Mouse (Mus musculus) erythroblast, adult 5-6 weeks (primary cell): ENCODE data around the gene Sult4a1. TPM values are rescaled to one million over a fixed set of nuclear protein-coding genes. Genes with fewer than 3 reads are reported as not detected.

Experiments used
- ATAC-seq: replicated peaks from 2 replicates; pipeline ENCODE4 v1.8.0; 2016; ENCODE audit warnings: moderate number of reproducible peaks, mild to moderate bottlenecking, moderate TSS enrichment, inconsistent platforms; ENCODE audit not compliant: poor library complexity, low FRiP score, severe bottlenecking
- total RNA-seq, 2 experiments: library from RNA; stranded (forward) in 1 of 2; stranded (reverse) in 1 of 2; fragments of 150-400 nt in 1 of 2; fragments of 200-764, 138-1000 nt in 1 of 2; gene quantifications; 2 replicates each; pipeline versions ENCODE4 v1.2.3 to v1.2.4; 2015 to 2017; ENCODE audit warnings: low replicate concordance in 2 of 2

The Sult4a1 gene
- total RNA-seq (2015; ENCODE audit: low replicate concordance) (not detected in 2 replicates), total RNA-seq (2017; ENCODE audit: low replicate concordance) (not detected in 2 replicates)

DNA sequence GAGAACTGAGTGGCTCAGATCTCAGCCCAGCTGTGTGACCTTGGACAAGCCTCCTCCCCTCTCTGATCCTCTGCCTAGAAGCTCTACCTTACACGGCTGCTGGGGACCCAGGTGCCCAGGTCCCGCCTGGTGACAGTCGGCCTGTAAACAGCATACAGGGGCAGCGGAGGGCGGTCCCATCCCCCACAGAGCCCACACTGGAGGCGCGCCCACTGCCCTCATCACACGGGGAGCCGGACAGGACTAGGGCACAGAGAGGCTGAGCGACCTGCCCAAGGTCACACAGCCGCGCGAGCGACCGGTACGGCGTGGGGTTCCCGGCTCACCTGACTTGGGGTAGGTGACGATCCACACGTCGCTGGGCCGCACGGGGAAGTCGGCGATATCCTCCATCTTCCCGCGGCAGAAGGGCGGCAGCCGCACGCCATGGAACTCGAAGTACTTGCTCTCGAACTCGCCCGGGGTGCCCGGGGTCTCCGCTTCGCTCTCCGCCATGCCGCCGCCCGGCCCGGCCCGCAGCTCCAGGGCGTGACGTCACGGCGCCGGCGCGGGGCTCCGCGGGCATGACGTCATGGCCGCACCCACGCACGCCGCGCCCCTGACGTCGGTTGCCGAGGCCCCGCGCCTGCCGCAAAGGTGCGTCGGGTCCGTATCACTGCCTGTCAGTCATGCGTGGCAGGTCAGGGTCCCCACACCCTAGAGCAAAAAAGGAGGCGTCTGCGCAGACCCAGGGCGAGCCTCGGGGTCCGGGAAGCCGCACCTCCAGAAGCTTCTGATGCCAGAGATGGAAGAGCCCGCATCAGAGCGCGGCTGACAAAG is at the start of gene Sult4a1:
Gene Sult4a1 (minus strand): TSS at position 650 of the 819 bp plus-strand sequence.
- ATAC-seq: no peak

DNA sequence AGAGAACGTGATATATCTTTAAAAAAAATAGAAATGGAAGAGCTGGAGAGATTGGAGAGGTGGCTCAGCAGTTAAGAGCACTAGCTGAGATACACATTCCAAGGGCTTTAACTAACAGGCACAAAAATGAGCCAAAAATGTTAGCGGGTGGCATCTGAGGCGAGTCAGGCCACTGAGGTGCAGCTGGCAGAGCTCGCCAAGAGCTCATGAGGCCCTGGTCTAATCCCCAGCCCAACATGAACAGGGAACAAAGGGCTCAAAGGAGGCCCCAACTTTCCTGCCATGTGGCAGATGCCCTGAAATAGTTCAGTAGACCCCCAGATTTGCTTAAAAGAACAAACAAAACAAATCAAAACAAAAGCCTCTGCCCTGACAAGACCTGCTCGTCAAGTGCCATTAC is 35.4 kb upstream of the Sult4a1 start:
- no peak for ATAC-seq

DNA sequence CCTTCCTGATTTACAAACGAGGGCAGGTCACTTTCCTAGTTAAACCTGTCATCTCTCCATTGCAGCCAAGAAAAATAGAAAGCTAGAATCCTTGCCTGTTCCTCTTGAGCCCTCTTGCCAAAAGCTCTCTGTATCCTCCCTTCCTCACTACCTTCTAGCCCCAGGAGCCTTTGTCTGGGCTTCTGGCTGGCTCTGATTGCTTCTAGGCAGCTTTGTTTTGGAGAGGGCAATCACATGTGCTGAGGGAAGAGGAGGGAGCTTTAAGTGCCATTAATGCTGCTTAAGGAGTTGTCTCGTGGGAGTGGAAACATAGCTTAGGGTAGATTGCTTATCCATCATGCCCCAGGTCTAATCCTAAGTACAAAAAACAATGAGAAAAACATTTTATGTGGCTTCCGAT is 34.6 kb upstream of the Sult4a1 start:
- no peak for ATAC-seq

DNA sequence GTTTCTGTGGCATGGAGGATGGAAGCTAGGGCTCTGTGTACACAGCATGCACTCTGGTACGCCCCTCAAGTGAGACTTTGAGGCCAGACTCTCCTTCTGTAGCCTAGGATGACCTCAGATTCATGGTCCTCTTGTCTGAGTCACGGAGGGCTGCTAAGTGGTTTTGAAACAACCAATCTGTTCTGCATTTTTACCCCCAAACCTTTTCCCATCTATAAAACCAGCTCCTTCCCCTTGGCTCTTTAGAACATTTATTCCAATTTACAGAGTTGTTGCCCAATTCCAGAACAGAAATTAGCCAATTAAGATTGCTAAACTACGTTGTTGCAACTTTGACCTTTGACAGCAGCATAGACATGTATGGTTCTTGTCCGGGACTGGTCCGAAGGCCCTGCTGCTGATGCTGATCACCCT is 34.0 kb upstream of the Sult4a1 start:
- ATAC-seq: no peak

DNA sequence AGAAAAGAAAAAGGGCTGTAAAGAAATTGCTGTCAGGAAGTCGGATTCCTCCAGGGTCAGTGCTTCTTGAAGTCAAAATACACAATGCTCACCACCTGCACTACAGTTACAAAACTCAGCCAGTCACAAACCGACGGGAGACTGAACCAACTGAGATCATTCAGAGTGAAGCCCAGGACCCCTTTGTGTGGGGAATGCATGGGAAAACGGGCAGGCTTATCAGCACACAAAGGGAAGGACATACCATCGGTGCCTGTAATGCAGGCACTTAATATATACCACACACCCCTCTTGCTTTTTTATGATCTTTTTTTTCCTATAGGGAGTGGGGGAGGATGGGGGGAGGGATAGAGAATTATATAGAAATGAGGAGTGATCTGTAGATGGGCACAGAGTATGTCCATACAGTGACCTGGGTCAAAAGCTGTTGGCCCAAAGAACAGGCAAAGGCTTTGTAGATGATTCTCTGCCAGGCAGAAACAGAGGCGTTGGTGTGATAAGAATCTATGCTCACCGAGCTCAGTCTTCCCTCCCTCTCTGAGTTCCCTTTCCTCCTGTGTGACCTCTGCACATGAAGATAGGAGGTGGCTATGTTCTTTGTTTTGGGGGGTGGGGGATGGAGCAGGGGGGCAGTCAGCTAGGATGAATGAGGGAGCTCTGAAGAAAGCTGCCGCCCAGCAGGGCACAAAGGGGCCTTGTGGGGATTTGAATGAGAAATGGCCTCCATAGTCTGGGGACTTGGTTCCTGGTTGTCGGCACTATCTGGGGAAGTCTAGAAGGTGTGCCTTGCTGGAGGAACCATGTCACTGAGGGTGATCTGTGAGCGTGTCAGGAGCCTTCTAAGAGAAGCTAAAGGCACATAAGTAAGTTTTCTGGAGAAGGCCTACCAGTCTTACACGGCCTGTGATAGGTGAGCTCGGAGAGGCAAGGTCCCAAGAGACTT is 31.2 kb upstream of the Sult4a1 start:
- ATAC-seq: no peak

DNA sequence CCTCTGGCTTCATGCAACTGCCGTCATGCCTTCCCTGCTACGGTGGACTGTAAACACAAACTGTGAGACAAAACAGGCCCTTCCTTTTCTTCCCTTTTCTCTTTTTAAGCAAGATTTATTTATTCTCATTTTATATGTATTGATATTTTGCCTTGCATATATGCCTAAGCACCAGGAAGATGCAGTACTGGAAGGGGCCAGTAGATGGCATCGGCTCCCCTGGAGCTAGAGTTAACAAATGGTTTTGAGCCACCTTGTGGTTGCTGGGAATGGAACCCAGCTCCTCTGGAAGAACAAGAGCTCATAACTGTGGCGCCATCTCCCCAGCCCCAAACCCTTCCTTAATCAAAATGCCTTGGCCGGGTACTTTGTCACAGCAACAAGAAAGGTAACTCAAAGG is 29.9 kb upstream of the Sult4a1 start:
- ATAC-seq: 0 out of 2 replicates have a peak, but pooled peaks have one; percentile 65

DNA sequence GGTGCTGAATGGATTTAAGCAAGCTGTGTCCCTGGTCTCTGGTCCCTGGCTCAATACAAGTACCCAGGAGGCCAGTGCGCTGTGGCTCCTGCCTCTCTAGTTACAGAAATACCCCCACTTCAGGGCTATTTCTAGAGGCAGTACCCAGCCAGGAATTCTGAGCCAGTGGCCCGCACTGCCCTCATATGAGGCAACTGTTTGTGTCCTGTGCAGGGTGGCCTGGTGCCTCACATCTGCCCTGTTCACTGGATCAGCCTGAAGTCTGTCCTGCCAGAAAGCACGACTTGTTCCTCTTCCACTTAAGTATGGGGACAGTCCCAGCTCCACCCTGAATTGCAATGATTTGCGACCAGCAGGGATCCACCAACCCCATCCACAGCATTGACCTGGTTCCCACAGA is 27.9 kb upstream of the Sult4a1 start:
- ATAC-seq: no peak

DNA sequence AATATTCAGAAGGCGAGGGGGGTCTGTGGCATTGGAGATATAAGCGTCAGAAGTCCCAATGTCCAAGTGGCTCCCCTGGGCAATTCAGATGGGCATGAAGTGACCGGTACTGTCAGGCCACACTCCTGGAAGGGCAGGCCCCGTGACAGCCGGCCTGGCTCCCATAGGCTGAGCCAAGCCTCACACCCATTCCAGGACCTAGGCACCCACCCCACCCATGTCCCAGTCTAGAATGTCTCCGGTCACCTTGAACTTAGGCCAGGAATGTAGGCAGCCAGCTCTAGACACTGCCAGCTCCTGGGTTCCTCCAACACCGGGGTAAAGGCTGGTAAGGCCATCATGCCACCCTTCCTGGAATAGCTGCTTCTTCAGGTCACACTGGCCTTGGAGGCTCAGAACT is 26.4 kb upstream of the Sult4a1 start:
- no peak for ATAC-seq

DNA sequence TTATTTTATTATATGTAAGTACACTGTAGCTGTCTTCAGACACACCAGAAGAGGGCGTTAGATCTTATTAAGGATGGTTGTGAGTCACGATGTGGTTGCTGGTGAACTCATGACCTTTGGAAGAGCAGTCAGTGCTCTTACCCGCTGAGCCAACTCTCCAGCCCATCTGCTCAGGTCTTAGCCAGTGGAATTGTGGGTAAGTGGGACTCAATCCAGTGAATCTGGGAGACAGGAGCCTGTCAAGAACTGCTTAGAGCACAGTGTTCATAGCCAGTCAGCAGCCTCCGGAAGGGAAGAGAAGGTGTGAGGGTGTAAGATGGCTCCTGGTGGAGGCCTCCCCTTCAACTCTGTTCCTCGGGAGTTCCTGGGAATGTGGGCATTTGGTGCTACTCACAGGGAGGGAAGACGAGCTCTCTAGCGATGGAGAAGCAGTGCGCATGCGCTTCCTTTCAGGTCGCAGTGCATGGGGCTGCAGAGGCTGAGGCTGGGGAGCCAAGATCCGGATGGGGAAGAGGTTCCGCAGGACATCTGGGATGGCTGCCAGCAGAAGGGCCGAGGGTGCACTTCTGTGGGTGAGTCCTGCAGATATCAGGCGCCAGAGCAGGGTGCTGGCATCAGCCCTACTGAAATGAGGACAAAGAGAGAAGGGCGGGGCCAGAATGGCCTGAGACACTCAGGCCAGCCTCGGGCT is 25.7 kb upstream of the Sult4a1 start:
- ATAC-seq: no peak

DNA sequence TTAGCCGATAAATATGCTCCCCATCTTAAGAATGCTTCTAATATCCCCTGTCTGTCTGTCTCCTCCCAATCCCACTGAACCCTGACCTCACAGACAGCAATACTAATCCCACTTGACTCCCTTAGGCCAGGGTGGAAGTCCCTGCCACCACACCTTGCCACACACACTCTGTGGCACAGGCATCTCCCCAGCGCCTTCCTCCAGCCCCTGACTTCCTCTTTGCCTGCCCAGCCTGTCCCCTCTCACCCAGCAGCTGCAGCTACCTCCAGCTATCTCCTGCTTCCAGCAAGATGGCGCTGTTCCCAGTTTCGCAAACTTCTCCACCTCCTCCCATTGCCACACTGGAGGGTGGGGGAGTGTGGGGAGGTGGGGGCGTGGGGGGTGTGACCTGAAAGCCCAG is 21.3 kb upstream of the Sult4a1 start:
- no peak for ATAC-seq

DNA sequence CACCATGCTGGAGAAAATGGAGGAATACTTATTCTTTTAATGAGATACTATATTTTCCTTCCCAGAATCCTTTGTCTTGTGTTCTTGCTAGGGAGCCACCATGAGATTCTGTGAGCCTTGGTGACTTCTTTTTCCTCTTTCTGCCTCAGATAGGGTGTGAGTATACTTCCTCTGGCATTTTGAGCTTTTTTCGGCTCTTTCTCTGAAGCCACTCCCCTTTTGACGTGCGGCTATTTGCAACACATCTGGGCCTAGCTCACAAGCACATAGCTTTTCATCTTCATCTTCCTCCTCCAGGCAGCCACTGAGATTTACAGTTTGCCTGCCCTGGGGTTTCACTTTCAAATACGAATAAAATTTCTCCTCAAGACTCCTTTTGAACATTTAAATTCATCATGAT is 20.9 kb upstream of the Sult4a1 start:
- no peak for ATAC-seq

DNA sequence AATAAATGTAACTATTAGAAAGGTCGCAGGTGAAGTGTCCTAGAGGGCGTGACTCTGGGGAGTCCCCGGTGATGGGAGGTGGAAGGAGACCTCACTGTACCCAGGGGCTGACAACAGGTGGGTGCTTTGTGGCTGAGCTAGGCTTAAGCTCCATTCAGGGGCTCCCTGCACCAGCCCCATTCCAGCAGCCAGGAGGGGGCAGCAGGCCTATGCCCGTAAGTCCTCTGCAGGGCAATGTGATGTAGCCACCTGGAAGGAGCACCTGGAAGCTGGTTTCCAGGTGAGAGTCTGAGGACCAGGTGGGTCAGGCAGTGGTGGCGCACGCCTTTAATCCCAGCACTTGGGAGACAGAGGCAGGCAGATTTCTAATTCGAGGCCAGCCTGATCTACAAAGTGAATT is 18.5 kb upstream of the Sult4a1 start:
- no peak for ATAC-seq

DNA sequence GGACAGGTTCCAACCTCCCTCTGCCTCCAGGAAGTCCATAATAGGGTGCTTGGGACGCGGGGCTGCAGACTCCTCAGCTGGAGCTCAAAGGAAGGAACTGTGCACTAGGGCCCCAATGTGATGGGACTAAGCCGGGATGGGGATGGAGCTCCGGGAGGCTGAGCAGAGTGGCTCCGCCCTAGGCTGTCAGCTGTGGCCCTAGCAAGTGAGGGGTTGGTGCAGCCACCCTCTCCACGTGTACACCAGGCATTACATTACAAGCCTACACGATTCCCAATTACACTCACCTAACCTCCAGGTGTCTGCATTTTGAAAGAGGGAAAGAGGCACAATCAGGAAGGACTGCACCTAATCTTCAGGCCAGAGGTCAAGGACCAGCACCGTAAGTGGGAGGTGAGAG is 17.5 kb upstream of the Sult4a1 start, which contains the start of gene Pnpla5:
Gene Pnpla5 (minus strand): TSS at position 101 of the 400 bp plus-strand sequence.
- no peak for ATAC-seq

DNA sequence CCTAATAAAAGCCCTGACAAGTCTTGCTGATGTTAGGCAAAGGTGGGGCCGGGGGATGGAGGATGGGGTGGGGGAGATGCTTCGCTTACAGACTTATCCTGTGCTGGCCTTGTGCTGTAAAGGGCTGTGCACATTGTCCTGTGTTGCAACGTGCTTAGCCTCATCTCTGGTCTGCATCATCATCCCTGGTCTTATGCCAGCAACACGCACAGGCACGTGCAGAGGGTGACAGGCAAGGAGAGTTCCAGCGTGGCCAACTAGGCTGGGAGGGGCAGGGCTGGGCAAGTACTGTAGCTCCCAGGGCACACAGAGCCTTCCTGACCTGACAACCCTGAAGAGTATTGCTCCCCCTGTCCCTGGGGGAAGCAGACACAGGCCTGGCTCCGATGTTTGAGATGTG is 15.5 kb upstream of the Sult4a1 start:
- no peak for ATAC-seq

DNA sequence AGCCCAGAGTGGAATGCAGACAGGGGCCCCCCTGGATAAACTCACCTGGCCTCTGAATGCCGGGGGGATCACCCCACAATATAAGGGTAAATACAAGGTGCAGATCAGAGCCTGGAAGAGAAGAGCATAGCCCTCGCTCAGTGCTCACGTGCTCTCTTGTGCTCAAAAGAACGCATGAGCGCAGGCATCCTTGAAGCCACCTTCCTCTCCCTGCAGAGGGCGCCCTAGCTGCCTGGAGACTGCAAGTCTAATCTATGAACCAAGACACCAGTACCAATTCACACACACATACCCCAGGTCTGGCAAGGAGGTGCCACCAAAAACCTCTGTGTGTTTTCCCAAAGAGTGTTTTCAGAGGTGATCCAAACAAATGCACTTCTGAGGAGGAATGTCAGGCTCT is 15.1 kb upstream of the Sult4a1 start:
- no peak for ATAC-seq

DNA sequence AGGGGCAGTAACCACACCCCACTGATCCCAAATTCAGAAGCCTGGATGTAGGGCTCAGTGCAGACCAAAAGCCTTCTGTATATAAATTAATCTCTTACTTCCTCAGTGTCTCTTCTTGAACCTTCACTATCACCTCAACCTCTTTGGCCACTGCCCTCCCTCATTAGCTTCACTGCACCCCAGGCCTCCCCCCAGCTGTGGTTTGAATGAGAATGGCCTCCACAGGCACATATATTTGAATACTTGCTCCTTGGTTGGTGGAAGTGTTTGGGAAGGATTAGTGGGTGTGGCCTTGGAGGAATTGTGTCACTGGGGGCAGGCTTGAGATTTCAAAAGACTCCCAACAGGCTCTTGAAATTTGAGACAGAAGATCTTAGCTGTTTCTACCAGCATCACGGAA is 10.9 kb upstream of the Sult4a1 start:
- ATAC-seq: no peak

DNA sequence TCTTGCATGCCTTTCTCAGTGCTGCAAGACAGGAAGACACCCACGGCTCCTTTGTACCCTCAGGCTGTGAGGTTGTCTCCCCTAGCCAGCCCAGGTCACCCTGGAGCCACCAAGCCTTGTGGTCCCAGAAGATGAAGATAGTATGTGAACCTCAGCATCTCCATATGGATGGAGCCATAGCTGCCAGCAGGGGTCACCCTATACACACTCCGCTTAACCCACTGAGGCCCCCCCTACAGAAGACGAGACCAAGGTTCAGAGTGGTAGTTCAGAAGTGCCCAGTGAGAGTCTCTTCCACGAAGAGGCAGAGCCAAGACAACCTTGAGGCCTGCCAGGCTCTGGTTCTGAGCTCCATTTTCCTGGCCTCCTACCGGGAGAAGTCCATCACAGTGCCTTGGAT is 10.2 kb upstream of the Sult4a1 start:
- ATAC-seq: no peak

DNA sequence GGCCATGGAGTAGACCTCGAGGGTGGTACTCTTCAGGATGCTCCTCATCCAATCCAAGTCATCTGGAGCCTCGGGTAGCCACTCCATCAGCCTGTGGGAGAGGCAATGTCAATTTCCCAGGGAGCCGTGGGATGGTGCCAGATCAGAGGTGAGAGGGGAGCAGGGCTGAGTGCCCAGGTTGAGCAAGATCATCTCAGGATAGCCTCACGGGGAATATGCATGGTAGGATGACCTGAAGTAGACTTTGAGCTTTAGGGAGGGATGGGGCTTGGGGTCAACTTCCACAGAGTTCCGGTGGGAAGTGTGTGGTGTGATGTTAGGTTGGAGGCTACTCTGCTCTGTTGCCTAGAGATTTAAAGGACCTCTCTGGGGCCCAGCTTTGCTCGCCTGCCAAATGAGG is 8.3 kb upstream of the Sult4a1 start:
- no peak for ATAC-seq

DNA sequence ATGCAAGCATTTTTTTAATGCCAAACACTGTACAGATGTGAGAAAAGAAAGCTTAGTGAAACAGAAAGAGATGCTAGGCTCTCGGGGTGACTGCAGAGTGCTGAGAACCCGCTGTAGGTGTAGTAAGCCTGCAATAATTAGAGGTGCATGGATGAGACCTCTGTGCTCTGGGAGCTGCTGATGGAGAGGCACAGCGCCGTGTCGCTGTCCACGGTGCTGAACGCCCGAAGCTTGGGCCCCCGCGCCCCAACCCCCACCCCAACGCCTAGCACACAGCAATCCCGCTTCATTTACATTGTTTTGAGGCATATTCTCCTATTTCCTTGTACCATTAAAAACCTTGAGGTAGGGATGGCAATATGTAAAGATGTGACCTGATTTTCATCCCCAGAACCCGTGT is 3.3 kb upstream of the Sult4a1 start:
- no peak for ATAC-seq

DNA sequence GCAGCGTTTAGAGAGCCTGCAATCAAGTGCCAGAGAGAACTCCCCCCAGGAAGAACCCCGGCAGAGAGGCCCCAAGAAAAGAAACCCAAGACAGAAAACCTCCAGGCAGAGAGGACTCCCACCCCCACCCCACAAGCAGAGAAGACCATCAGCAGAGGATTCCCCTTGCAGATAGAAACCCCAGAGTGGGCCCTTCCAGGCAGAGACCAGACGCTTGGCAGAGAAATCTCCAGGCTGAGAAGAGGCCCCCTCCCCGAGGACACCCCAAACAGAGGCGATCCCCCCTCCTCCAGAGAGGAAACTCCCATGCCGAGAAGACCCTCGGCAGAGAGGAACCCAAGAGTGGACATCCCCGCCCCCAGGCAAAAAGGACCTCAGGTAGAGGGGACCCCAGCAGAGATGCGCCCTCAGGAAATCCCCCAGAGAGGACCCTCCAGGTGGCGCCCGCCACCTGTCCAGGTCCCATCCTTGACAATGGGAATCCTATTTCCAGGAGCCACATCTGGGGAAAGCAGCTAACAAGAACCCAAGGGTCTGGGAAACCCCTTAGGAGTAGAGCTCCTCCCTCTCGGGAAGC is 458 bp upstream of the Sult4a1 start:
- ATAC-seq: no peak
